Mouse (Mus musculus) liver, adult 2 months (tissue): ENCODE measurements around the gene Bsnd.

Experiments used
- CTCF ChIP-seq: fragments of 200-500 bp; IDR thresholded peaks from 2 replicates; pipeline ENCODE4 v1.5.1; 2011; ENCODE audit warnings: low read depth, low read length, control low read depth
- POLR2A ChIP-seq: fragments of 200-500 bp; IDR thresholded peaks from 2 replicates; pipeline ENCODE4 v1.6.1; 2011; ENCODE audit warnings: low read length, control low read depth; ENCODE audit not compliant: insufficient read depth; ENCODE audit errors: extremely low read depth

GRCm38 (mm10) chr4:106470921-106471320, 21.2 kb downstream of the Bsnd start:
- TF ChIP-seq POLR2A (no peak), CTCF (no peak)
